Mouse (Mus musculus): ENCODE measurements around the gene Lrrn2. TPM values are rescaled to one million over a fixed set of nuclear protein-coding genes. Genes with fewer than 3 reads are reported as not detected.

Gene Lrrn2
- total and polyA plus RNA-seq, 3 experiments = not detected

- peaks cover 5 to 11% of the 10 kb centered on the region in 2 experiments for H3K27me3 ChIP-seq (ENCODE audit: control insufficient read depth in 1 of 2, insufficient read depth in 2 of 2, low read length in 2 of 2)
- no peaks in the 10 kb centered on the region for H3K36me3 ChIP-seq (ENCODE audit: control insufficient read depth in 1 of 2, insufficient read depth in 2 of 2, low read length in 2 of 2)
- TF ChIP-seq MYB (IDR thresholded peaks at IDR 0.05; ENCODE audit: low read depth, low read length) (no peak), ZC3H11A (IDR thresholded peaks at IDR 0.05; ENCODE audit: low read depth, low read length) (no peak), KAT2A (conservative IDR thresholded peaks at IDR 0.05; ENCODE audit: low read depth, low read length) (no peak), E2F4 (IDR thresholded peaks at IDR 0.05; ENCODE audit: borderline replicate concordance, low read depth, low read length) (no peak), POLR2AphosphoS5 (IDR thresholded peaks at IDR 0.05; ENCODE audit: borderline replicate concordance, low read depth, low read length) (no peak), USF2 (IDR thresholded peaks at IDR 0.05; ENCODE audit: borderline replicate concordance in 1 of 2, insufficient read depth in 1 of 2, low read depth in 1 of 2, low read length in 2 of 2) (no peak), ETS1 (IDR thresholded peaks at IDR 0.05; ENCODE audit: low read depth, low read length) (no peak), CHD2 (IDR thresholded peaks at IDR 0.05; ENCODE audit: low read length) (no peak), CTCF (IDR thresholded peaks at IDR 0.05 in 2 of 3, conservative IDR thresholded peaks at IDR 0.05 in 1 of 3; ENCODE audit: control insufficient read depth in 1 of 3, insufficient read depth in 1 of 3, low read depth in 2 of 3, low read length in 3 of 3, poor library complexity in 1 of 3, severe bottlenecking in 1 of 3) (no peak), TCF12 (IDR thresholded peaks at IDR 0.05; ENCODE audit: low read depth, low read length) (no peak), SIN3A (IDR thresholded peaks at IDR 0.05; ENCODE audit: low read length) (no peak)
- no peak for DNase-seq (ENCODE audit: low read depth, low spot score)
- no peak overlapping the region for H3K4me3 ChIP-seq (ENCODE audit: control insufficient read depth in 1 of 2, insufficient read depth in 1 of 2, low read depth in 2 of 2, low read length in 2 of 2)
- no peak overlapping the region for H3K9ac ChIP-seq (ENCODE audit: control insufficient read depth, low read depth, low read length, poor library complexity, severe bottlenecking)
- no peaks in the 10 kb centered on the region for H3K9me3 ChIP-seq (replicated peaks; ENCODE audit: insufficient read depth, low read length)
- no peaks in the 10 kb centered on the region for H3K79me2 ChIP-seq (ENCODE audit: control insufficient read depth, insufficient read depth, low read length, poor library complexity)
- H3K27ac ChIP-seq (ENCODE audit: control insufficient read depth, low read depth, low read length) = no peak overlapping the region
- H3K4me1 ChIP-seq (ENCODE audit: control insufficient read depth in 1 of 2, insufficient read depth in 2 of 2, low read length in 2 of 2) = no peaks in the 10 kb centered on the region
Observed at GRCm38 (mm10) chr1:132881041-132881761, 1.1 kb downstream of the Lrrn2 start.

GRCm38 (mm10) chr1:132881836-132882235, 1.8 kb downstream of the Lrrn2 start:
- H3K4me3 ChIP-seq (ENCODE audit: control insufficient read depth in 1 of 2, insufficient read depth in 1 of 2, low read depth in 2 of 2, low read length in 2 of 2) = no peak overlapping the region
- no peaks in the 10 kb centered on the region for H3K9me3 ChIP-seq (replicated peaks; ENCODE audit: insufficient read depth, low read length)
- TF ChIP-seq TBP (IDR thresholded peaks at IDR 0.05; ENCODE audit: low read depth, low read length) (no peak), USF2 (IDR thresholded peaks at IDR 0.05; ENCODE audit: borderline replicate concordance in 1 of 2, insufficient read depth in 1 of 2, low read depth in 1 of 2, low read length in 2 of 2) (no peak), EP300 (IDR thresholded peaks at IDR 0.05; ENCODE audit: low read depth in 1 of 2, low read length in 2 of 2) (no peak), KAT2A (conservative IDR thresholded peaks at IDR 0.05; ENCODE audit: low read depth, low read length) (no peak), E2F4 (IDR thresholded peaks at IDR 0.05; ENCODE audit: borderline replicate concordance, low read depth, low read length) (no peak), CHD2 (IDR thresholded peaks at IDR 0.05; ENCODE audit: low read length) (no peak), POLR2A (IDR thresholded peaks at IDR 0.05; ENCODE audit: control insufficient read depth in 1 of 2, insufficient read depth in 1 of 2, low read depth in 1 of 2, low read length in 2 of 2, poor library complexity in 1 of 2) (no peak), HCFC1 (IDR thresholded peaks at IDR 0.05; ENCODE audit: low read depth, low read length) (no peak), USF1 (IDR thresholded peaks at IDR 0.05; ENCODE audit: low read depth, low read length) (no peak)
- no peaks in the 10 kb centered on the region for H3K79me2 ChIP-seq (ENCODE audit: control insufficient read depth, insufficient read depth, low read length, poor library complexity)
- H3K4me1 ChIP-seq (ENCODE audit: control insufficient read depth in 1 of 2, insufficient read depth in 2 of 2, low read length in 2 of 2) = no peaks in the 10 kb centered on the region
- no peak overlapping the region for H3K27ac ChIP-seq (ENCODE audit: control insufficient read depth, low read depth, low read length)
- H3K27me3 ChIP-seq (ENCODE audit: control insufficient read depth in 1 of 2, insufficient read depth in 2 of 2, low read length in 2 of 2) = peaks cover 5 to 8% of the 10 kb centered on the region in 2 experiments
- no peaks in the 10 kb centered on the region for H3K36me3 ChIP-seq (ENCODE audit: control insufficient read depth in 1 of 2, insufficient read depth in 2 of 2, low read length in 2 of 2)
- H3K9ac ChIP-seq (ENCODE audit: control insufficient read depth, low read depth, low read length, poor library complexity, severe bottlenecking) = no peak overlapping the region
- DNase-seq (ENCODE audit: low read depth, low spot score) = no peak
